Mouse (Mus musculus) liver, embryonic 13.5 days (tissue): Measurements from ENCODE around the gene Tnfsf13b. TPM values are rescaled to one million over a fixed set of nuclear protein-coding genes. Genes with fewer than 3 reads are reported as not detected.

Experiments used
- ATAC-seq: fragments of 200-750 bp; cut with Nextera tagmentation; 2 replicates; pipeline ENCODE4 v1.8.0; 2017; ENCODE audit warnings: low read depth, mild to moderate bottlenecking, moderate number of reproducible peaks, moderate library complexity
- DNase-seq: peaks from one replicate; pipeline ENCODE4 v3.0.0; 2022
- H3K27ac ChIP-seq: fragments of 300-500 bp; sonication (generic); 2 replicates; pipeline ENCODE4 v1.5.1; 2015; ENCODE audit warnings: moderate library complexity, mild to moderate bottlenecking, inconsistent platforms
- H3K27me3 ChIP-seq: fragments of 300-500 bp; sonication (generic); 2 replicates; pipeline ENCODE4 v1.6.1; 2015; ENCODE audit warnings: mild to moderate bottlenecking, inconsistent platforms
- H3K36me3 ChIP-seq: fragments of 300-500 bp; sonication (generic); 2 replicates; pipeline ENCODE4 v1.6.1; 2015; ENCODE audit warnings: mild to moderate bottlenecking, inconsistent platforms
- H3K4me1 ChIP-seq: fragments of 300-500 bp; sonication (generic); replicated peaks from 2 replicates; pipeline ENCODE4 v1.6.1; 2015; ENCODE audit warnings: inconsistent platforms
- H3K4me2 ChIP-seq: fragments of 300-500 bp; sonication (generic); 2 replicates; pipeline ENCODE4 v1.6.1; 2015; ENCODE audit warnings: inconsistent platforms, mild to moderate bottlenecking, moderate library complexity
- H3K4me3 ChIP-seq: fragments of 300-500 bp; sonication (generic); replicated peaks from 2 replicates; pipeline ENCODE4 v1.5.1; 2015; ENCODE audit warnings: mild to moderate bottlenecking, inconsistent platforms
- H3K9ac ChIP-seq: fragments of 300-500 bp; sonication (generic); 2 replicates; pipeline ENCODE4 v1.6.1; 2015; ENCODE audit warnings: mild to moderate bottlenecking, inconsistent platforms
- H3K9me3 ChIP-seq: fragments of 300-500 bp; sonication (generic); replicated peaks from 2 replicates; pipeline ENCODE4 v1.6.1; 2016; ENCODE audit warnings: inconsistent platforms
- WGBS: fragments of 180-500 bp; shearing (Covaris S2); methylation state at CpG from one replicate; pipeline ENCODE4 v1.1.7; 2015; ENCODE audit not compliant: insufficient replicate concordance; 5-methylcytosine and 5-hydroxymethylcytosine counted together
- polyA plus RNA-seq: library from polyadenylated mRNA; unstranded; fragments of >200 nt; fragmentation: Nextera tagmentation; extraction: Ambion mirVana; gene quantifications from 2 replicates; pipeline ENCODE4 v1.2.1, GENCODE M21; 2015

The Tnfsf13b gene
- polyA plus RNA-seq, 1 experiment from 2014 or later = 0.07 TPM

DNA sequence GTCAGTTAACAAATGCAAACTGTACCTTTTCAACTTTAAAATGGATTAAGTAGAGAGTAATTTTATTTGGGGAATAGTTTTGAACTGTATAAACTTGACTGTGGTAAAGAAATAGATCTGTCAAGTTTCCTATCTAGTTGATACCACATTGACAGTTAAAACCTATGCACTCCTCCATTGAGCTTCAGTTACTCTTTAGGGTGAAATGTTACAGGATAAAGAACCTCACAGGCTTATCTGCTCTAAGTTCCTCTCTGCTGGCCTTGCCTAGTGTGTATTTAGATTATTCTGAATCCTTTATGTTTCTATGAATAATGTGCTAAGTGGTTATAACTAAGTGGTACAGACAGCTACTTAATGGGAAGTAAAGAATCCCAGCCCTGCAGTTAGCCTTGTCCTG, 26.1 kb upstream of the Tnfsf13b start:
- Histone ChIP-seq H3K4me1 (peaks cover 50% of the 10 kb centered on the region), H3K36me3 (peaks cover 22% of the 10 kb centered on the region), H3K4me2 (no peak overlapping the region), H3K4me3 (no peak overlapping the region), H3K9ac (no peak overlapping the region), H3K27me3 (no peaks in the 10 kb centered on the region), H3K9me3 (no peaks in the 10 kb centered on the region), H3K27ac (no peak overlapping the region)
- no peak for DNase-seq
- no peak for ATAC-seq

DNA sequence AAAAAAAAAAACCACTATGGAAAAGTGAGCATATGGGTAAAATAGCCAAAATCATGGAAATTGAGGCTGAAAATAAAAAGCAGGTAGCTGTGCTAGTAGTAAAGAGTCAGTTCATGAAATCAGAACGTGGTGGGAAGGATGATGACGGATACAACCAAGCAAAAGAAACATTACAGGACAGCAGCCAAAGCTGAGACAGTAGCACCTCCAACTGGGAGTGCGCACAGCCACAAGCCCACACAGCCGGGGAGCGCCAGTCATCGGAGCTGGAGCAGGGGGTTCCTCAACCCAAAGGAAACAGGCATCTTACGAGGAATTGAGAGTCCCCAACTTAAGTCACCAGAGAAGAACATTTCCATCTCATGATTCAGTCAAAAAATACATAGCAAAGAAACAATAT, 2.2 kb upstream of the Tnfsf13b start:
- no peak overlapping the region for H3K4me2 ChIP-seq
- no peak overlapping the region for H3K27ac ChIP-seq
- H3K27me3 ChIP-seq = peaks cover 18% of the 10 kb centered on the region
- no peak overlapping the region for H3K4me3 ChIP-seq
- H3K9ac ChIP-seq = no peak overlapping the region
- WGBS = 64% methylated on average over 7 of the region's 7 CpGs
- ATAC-seq (no peak), DNase-seq (no peak)
- no peaks in the 10 kb centered on the region for H3K36me3 ChIP-seq
- no peaks in the 10 kb centered on the region for H3K4me1 ChIP-seq
- no peaks in the 10 kb centered on the region for H3K9me3 ChIP-seq

DNA sequence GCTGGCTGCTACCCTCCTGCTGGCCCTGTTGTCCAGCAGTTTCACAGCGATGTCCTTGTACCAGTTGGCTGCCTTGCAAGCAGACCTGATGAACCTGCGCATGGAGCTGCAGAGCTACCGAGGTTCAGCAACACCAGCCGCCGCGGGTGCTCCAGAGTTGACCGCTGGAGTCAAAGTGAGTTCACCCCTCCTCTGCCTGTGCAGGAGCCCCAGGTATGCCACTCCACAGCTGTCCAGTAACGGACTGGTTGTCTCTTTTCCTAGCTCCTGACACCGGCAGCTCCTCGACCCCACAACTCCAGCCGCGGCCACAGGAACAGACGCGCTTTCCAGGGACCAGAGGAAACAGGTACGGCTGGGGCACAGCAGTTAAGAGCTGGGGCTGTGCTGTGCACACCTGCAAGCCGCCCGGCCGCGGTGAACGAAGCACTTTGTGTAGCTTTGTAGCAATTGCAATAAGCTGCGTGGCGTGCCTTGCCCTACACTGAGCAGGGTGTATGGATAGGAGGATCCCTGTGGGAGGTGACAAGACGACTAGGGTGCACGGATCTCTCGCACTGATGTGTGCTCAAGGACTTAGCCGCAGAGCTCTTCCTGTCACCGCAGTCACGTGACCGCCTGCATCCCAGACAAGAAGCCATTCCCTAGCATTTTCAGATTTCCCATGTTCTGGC, 856 bp downstream of the Tnfsf13b start:
- Histone ChIP-seq H3K9me3 (no peaks in the 10 kb centered on the region), H3K27me3 (peaks cover 18% of the 10 kb centered on the region), H3K9ac (no peak overlapping the region), H3K36me3 (no peaks in the 10 kb centered on the region), H3K27ac (no peak overlapping the region), H3K4me3 (0 out of 2 replicates have a peak overlapping the region, but pooled peaks have one; percentile 1), H3K4me2 (peak overlapping the region; percentile 43), H3K4me1 (no peaks in the 10 kb centered on the region)
- DNase-seq = no peak
- ATAC-seq = no peak
- 4% methylated on average over 29 of the region's 29 CpGs for WGBS

DNA sequence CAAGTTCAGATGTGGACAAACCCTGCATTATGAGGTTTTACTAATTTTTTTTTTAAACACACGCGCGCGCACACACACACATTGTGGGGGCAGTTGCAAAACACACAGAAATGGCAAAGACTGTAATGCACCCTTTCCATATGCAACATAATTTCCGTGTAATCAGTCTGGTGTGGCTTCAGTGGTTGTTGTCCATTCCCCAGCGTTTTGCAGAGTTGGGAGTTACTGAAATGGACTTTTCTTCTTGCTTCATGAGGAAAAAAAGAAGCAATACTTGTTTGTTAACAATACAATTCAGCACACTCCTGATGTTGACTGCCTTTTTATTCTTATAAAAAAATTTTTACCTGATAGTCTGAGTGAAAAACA, 1.4 kb downstream of the Tnfsf13b start:
- no peak for ATAC-seq
- no peaks in the 10 kb centered on the region for H3K9me3 ChIP-seq

DNA sequence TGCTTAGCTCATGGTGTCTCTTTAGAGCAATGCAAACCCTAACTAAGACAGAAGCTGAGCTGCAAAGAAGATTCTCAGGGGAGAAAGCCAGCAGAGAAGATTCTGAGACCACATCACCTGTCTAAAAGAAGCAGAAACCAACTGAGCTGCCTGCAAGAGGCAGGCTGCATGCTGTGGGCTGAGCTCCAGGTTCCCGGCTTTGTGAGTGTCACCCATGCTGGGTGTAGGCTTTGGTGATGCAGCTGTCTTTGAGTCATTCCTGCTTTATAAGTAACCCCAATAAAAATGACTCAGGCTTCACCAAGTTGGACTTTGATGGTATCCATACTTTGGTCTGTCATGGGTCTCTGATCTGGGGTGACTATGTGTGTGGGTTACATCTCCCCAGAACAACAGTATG, 10.0 kb downstream of the Tnfsf13b start:
- WGBS = 54% methylated on average over 1 of the region's 1 CpGs
- Histone ChIP-seq H3K4me3 (no peak overlapping the region), H3K4me1 (no peaks in the 10 kb centered on the region), H3K27ac (no peak overlapping the region), H3K4me2 (no peak overlapping the region), H3K27me3 (no peaks in the 10 kb centered on the region), H3K9ac (no peak overlapping the region), H3K36me3 (no peaks in the 10 kb centered on the region), H3K9me3 (no peaks in the 10 kb centered on the region)
- DNase-seq (no peak), ATAC-seq (no peak)

More for the DNA sequence above, 1.4 kb downstream of the Tnfsf13b start:
- peaks cover 18% of the 10 kb centered on the region for H3K27me3 ChIP-seq
- 34% methylated on average over 6 of the region's 6 CpGs for WGBS
- 0 out of 2 replicates have a peak overlapping the region, but pooled peaks have one; percentile 1 for H3K4me3 ChIP-seq
- H3K27ac ChIP-seq = no peak overlapping the region
- H3K4me2 ChIP-seq = peak overlapping the region; percentile 43
- no peak overlapping the region for H3K9ac ChIP-seq
- DNase-seq = no peak
- no peaks in the 10 kb centered on the region for H3K4me1 ChIP-seq
- no peaks in the 10 kb centered on the region for H3K36me3 ChIP-seq

DNA sequence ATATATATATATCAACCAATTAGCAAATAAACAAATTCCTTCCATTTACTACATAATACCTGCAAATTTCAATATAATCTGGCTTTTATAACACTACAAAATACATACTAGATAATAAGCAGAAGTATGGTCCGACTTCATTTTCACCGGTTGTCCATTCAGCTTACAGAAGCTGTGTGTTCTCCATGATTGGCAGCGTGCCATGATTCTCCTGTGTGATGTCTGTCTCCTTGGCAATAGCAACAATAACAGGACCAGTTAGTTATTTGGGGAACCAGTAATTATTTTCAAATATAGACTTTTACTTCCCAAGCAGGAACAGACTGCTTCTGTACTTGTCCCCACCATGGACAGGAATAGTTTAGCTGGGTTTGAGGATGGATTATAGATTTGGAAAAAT, 11.0 kb downstream of the Tnfsf13b start:
- no peak overlapping the region for H3K27ac ChIP-seq
- 77% methylated on average over 3 of the region's 3 CpGs for WGBS
- H3K4me3 ChIP-seq = no peak overlapping the region
- no peaks in the 10 kb centered on the region for H3K9me3 ChIP-seq
- H3K36me3 ChIP-seq = no peaks in the 10 kb centered on the region
- H3K4me2 ChIP-seq = no peak overlapping the region
- ATAC-seq (no peak), DNase-seq (no peak)
- H3K4me1 ChIP-seq = no peaks in the 10 kb centered on the region
- no peaks in the 10 kb centered on the region for H3K27me3 ChIP-seq
- no peak overlapping the region for H3K9ac ChIP-seq

DNA sequence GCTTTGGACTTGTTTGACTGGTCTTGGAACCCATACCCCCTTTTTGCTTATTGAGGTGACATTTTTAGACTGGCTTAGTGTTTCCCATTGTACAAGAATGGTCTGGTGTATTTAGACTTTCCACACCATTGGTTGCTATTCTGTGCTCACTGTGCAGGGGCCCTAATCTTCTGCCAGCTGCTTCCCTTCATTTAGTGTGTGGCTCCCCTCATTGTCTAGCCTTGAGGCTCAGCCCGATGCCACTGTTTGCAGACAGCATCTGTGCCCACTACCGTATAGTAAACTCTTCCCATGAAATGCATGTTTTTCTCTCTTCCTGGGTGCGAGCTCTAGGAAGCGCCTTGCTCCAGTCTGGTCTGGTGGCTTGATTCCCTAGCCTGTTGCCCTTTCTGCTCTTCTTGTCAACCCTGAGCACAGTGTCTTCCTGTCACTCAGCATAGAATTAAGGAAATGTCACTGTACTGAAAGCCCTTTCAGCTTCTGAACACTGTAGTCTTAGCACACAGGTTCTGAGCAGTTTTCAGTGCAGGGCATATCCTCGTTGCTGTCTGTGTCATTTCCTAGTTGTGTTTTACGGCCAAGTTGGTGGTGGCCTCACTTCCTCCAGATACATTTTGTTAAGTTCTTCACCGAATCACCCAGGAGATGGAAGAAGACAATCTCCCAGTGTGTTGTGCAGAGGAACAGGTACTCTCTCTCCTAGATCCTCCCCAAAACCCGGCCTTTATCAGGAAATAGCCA, 24.2 kb downstream of the Tnfsf13b start:
- no peaks in the 10 kb centered on the region for H3K36me3 ChIP-seq
- no peak overlapping the region for H3K4me3 ChIP-seq
- no peak overlapping the region for H3K4me2 ChIP-seq
- H3K4me1 ChIP-seq = no peaks in the 10 kb centered on the region
- ATAC-seq (no peak), DNase-seq (no peak)
- no peaks in the 10 kb centered on the region for H3K27me3 ChIP-seq
- H3K27ac ChIP-seq = no peak overlapping the region
- H3K9ac ChIP-seq = no peak overlapping the region
- WGBS = 42% methylated on average over 8 of the region's 8 CpGs
- no peaks in the 10 kb centered on the region for H3K9me3 ChIP-seq

DNA sequence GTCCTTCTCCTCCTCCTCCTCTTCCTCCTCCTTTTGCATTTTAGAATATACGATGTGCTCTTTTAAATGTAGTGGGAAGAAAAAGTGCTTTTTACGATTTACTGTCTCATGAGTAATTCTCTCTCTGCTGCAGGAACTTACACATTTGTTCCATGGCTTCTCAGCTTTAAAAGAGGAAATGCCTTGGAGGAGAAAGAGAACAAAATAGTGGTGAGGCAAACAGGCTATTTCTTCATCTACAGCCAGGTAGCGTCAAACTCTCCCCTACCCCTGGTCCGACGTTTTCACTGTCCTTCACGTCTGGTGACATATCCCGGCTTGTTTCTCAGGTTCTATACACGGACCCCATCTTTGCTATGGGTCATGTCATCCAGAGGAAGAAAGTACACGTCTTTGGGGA, 24.9 kb downstream of the Tnfsf13b start:
- Histone ChIP-seq H3K4me1 (no peaks in the 10 kb centered on the region), H3K4me3 (no peak overlapping the region), H3K27me3 (no peaks in the 10 kb centered on the region), H3K27ac (no peak overlapping the region), H3K36me3 (no peaks in the 10 kb centered on the region), H3K9me3 (no peaks in the 10 kb centered on the region), H3K4me2 (no peak overlapping the region), H3K9ac (no peak overlapping the region)
- ATAC-seq = no peak
- WGBS = 55% methylated on average over 9 of the region's 9 CpGs
- DNase-seq = no peak

DNA sequence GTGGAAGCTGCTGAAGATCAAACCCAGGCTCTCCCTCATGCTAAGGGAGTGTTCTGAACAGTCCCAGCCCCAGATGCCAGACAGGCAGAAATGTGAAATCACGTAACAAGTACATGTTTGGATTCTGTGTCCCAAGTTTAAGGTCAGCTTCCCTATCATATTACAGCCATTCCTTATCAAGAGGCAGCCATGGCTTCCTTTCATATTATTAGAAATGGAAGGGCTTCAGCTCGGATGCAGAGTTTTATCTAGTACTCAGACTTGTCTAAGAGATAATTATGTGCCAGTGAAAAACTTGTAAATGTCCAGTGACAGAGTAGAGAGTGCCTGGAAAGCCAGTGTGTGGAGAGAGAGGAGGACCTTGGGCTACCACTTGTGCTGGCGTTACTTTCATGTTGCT, 34.6 kb downstream of the Tnfsf13b start:
- DNase-seq = no peak
- 32% methylated on average over 3 of the region's 3 CpGs for WGBS
- Histone ChIP-seq H3K4me3 (no peak overlapping the region), H3K36me3 (no peaks in the 10 kb centered on the region), H3K9me3 (no peaks in the 10 kb centered on the region), H3K9ac (no peak overlapping the region), H3K4me1 (no peaks in the 10 kb centered on the region), H3K27ac (no peak overlapping the region), H3K27me3 (no peaks in the 10 kb centered on the region), H3K4me2 (no peak overlapping the region)
- no peak for ATAC-seq

DNA sequence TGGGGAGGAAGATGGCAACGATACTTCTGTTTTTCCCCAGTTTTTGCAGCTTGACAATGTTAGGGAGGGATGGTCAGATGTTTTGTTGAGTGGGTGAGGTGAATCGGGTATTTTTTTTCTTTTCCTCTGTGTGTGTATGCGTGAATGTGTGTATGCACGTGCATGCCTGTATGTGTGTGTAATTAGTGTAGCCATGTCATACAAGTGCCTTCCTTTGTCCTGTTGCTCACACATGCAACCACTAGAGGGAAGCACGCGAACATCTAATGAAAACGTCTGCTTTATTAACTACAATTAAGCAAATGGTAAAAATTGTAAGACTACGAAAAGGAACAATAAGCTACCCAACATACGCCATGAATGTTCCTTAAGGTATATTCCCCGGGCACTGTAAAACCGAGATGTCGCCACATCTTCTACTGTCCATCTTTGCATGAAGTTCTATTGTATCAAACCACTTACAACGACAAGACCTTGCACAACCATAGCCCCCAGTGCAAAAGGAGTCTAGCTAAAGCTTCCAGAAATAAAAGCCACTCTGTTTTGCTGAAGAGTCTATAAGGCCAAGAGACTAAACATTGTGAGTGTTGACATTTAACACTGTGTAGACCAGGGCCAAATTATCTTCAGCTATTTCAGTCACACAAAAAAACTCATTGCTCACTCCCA, 37.7 kb downstream of the Tnfsf13b start:
- no peaks in the 10 kb centered on the region for H3K4me1 ChIP-seq
- no peak overlapping the region for H3K27ac ChIP-seq
- 43% methylated on average over 13 of the region's 13 CpGs for WGBS
- no peak overlapping the region for H3K4me2 ChIP-seq
- no peak for DNase-seq
- no peaks in the 10 kb centered on the region for H3K9me3 ChIP-seq
- ATAC-seq = no peak
- H3K27me3 ChIP-seq = no peaks in the 10 kb centered on the region
- no peak overlapping the region for H3K9ac ChIP-seq
- H3K36me3 ChIP-seq = no peaks in the 10 kb centered on the region
- H3K4me3 ChIP-seq = no peak overlapping the region

DNA sequence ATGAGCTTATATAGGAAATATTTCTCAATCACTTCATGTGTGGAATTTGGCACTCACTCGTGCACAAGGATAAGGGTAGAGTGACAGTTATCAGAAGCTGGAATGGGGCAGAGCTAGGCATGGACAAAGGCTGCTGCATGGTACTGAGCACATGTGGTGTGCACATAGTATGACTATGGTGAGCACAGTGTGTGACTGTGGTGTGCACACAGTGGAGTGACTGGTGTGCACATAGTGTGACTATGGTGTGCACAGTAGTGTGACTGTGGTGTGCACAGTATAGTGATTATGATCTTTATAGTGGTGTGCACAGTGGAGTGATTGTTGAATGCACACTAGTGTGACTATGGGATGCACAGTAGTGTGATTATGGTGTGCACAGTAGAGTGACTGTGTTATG, 39.5 kb downstream of the Tnfsf13b start:
- H3K4me1 ChIP-seq = no peaks in the 10 kb centered on the region
- H3K27me3 ChIP-seq = no peaks in the 10 kb centered on the region
- H3K4me3 ChIP-seq = no peak overlapping the region
- H3K9ac ChIP-seq = no peak overlapping the region
- no peak for ATAC-seq
- no peak overlapping the region for H3K4me2 ChIP-seq
- WGBS = 38% methylated on average over 1 of the region's 1 CpGs
- H3K36me3 ChIP-seq = no peaks in the 10 kb centered on the region
- H3K9me3 ChIP-seq = no peaks in the 10 kb centered on the region
- no peak for DNase-seq
- H3K27ac ChIP-seq = no peak overlapping the region
